Mouse (Mus musculus): Measurements from ENCODE around the gene Gsap. TPM values are rescaled to one million over a fixed set of nuclear protein-coding genes. Genes with fewer than 3 reads are reported as not detected.

Gene Gsap
- polyA plus RNA-seq, 1 experiment = 4.5 TPM

GRCm38 (mm10) chr5:21148358-21148757 lies 37.7 kb upstream of the Gsap start:
- H3K36me3 ChIP-seq (ENCODE audit: control insufficient read depth, insufficient read depth, low read length) = no peaks in the 10 kb centered on the region
- H3K4me1 ChIP-seq (ENCODE audit: control insufficient read depth, insufficient read depth, low read length) = no peaks in the 10 kb centered on the region
- no peak for TF ChIP-seq POLR2A (IDR thresholded peaks at IDR 0.05; ENCODE audit: control insufficient read depth, low read depth, low read length)
- TF ChIP-seq CTCF (IDR thresholded peaks at IDR 0.05; ENCODE audit: control insufficient read depth, insufficient read depth, insufficient replicate concordance, low read depth, low read length) = no peak
- no peak overlapping the region for H3K27ac ChIP-seq (ENCODE audit: control insufficient read depth, insufficient read depth, low read depth, low read length)
- no peaks in the 10 kb centered on the region for H3K27me3 ChIP-seq (ENCODE audit: control insufficient read depth, insufficient read depth, low read length)
- no peak overlapping the region for H3K4me3 ChIP-seq (ENCODE audit: control insufficient read depth, low read depth, low read length)

- H3K4me3 ChIP-seq (ENCODE audit: control insufficient read depth, low read depth, low read length) = no peak overlapping the region
- no peaks in the 10 kb centered on the region for H3K4me1 ChIP-seq (ENCODE audit: control insufficient read depth, insufficient read depth, low read length)
- TF ChIP-seq POLR2A (IDR thresholded peaks at IDR 0.05; ENCODE audit: control insufficient read depth, low read depth, low read length) (no peak), CTCF (IDR thresholded peaks at IDR 0.05; ENCODE audit: control insufficient read depth, insufficient read depth, insufficient replicate concordance, low read depth, low read length) (no peak)
- H3K27ac ChIP-seq (ENCODE audit: control insufficient read depth, insufficient read depth, low read depth, low read length) = no peak overlapping the region
- H3K27me3 ChIP-seq (ENCODE audit: control insufficient read depth, insufficient read depth, low read length) = no peaks in the 10 kb centered on the region
- no peaks in the 10 kb centered on the region for H3K36me3 ChIP-seq (ENCODE audit: control insufficient read depth, insufficient read depth, low read length)
Measured at GRCm38 (mm10) chr5:21153672-21154071, 32.4 kb upstream of the Gsap start.

- Histone ChIP-seq H3K4me1 (ENCODE audit: control insufficient read depth, insufficient read depth, low read length) (no peaks in the 10 kb centered on the region), H3K36me3 (ENCODE audit: control insufficient read depth, insufficient read depth, low read length) (no peaks in the 10 kb centered on the region), H3K27me3 (ENCODE audit: control insufficient read depth, insufficient read depth, low read length) (no peaks in the 10 kb centered on the region), H3K27ac (ENCODE audit: control insufficient read depth, insufficient read depth, low read depth, low read length) (no peak overlapping the region), H3K4me3 (ENCODE audit: control insufficient read depth, low read depth, low read length) (no peak overlapping the region)
- TF ChIP-seq CTCF (IDR thresholded peaks at IDR 0.05; ENCODE audit: control insufficient read depth, insufficient read depth, insufficient replicate concordance, low read depth, low read length) = no peak
- no peak for TF ChIP-seq POLR2A (IDR thresholded peaks at IDR 0.05; ENCODE audit: control insufficient read depth, low read depth, low read length)
Measured at GRCm38 (mm10) chr5:21156770-21157169, 29.3 kb upstream of the Gsap start.

- Histone ChIP-seq H3K27me3 (ENCODE audit: control insufficient read depth, insufficient read depth, low read length) (no peaks in the 10 kb centered on the region), H3K4me1 (ENCODE audit: control insufficient read depth, insufficient read depth, low read length) (no peaks in the 10 kb centered on the region), H3K4me3 (ENCODE audit: control insufficient read depth, low read depth, low read length) (no peak overlapping the region), H3K36me3 (ENCODE audit: control insufficient read depth, insufficient read depth, low read length) (no peaks in the 10 kb centered on the region), H3K27ac (ENCODE audit: control insufficient read depth, insufficient read depth, low read depth, low read length) (no peak overlapping the region)
- TF ChIP-seq POLR2A (IDR thresholded peaks at IDR 0.05; ENCODE audit: control insufficient read depth, low read depth, low read length) (no peak), CTCF (IDR thresholded peaks at IDR 0.05; ENCODE audit: control insufficient read depth, insufficient read depth, insufficient replicate concordance, low read depth, low read length) (no peak)
Measured at GRCm38 (mm10) chr5:21159536-21159935, 26.5 kb upstream of the Gsap start.

- Histone ChIP-seq H3K27ac (ENCODE audit: control insufficient read depth, insufficient read depth, low read depth, low read length) (no peak overlapping the region), H3K4me3 (ENCODE audit: control insufficient read depth, low read depth, low read length) (no peak overlapping the region), H3K36me3 (ENCODE audit: control insufficient read depth, insufficient read depth, low read length) (no peaks in the 10 kb centered on the region), H3K27me3 (ENCODE audit: control insufficient read depth, insufficient read depth, low read length) (no peaks in the 10 kb centered on the region), H3K4me1 (ENCODE audit: control insufficient read depth, insufficient read depth, low read length) (no peaks in the 10 kb centered on the region)
- TF ChIP-seq POLR2A (IDR thresholded peaks at IDR 0.05; ENCODE audit: control insufficient read depth, low read depth, low read length) (no peak), CTCF (IDR thresholded peaks at IDR 0.05; ENCODE audit: control insufficient read depth, insufficient read depth, insufficient replicate concordance, low read depth, low read length) (no peak)
Measured at GRCm38 (mm10) chr5:21160781-21161180, 25.3 kb upstream of the Gsap start.

- TF ChIP-seq CTCF (IDR thresholded peaks at IDR 0.05; ENCODE audit: control insufficient read depth, insufficient read depth, insufficient replicate concordance, low read depth, low read length) = no peak
- TF ChIP-seq POLR2A (IDR thresholded peaks at IDR 0.05; ENCODE audit: control insufficient read depth, low read depth, low read length) = no peak
- H3K27ac ChIP-seq (ENCODE audit: control insufficient read depth, insufficient read depth, low read depth, low read length) = no peak overlapping the region
Measured at GRCm38 (mm10) chr5:21163421-21163820, 22.6 kb upstream of the Gsap start.

GRCm38 (mm10) chr5:21168689-21169345 lies 17.2 kb upstream of the Gsap start:
- Histone ChIP-seq H3K27me3 (ENCODE audit: control insufficient read depth, insufficient read depth, low read length) (no peaks in the 10 kb centered on the region), H3K36me3 (ENCODE audit: control insufficient read depth, insufficient read depth, low read length) (no peaks in the 10 kb centered on the region), H3K4me1 (ENCODE audit: control insufficient read depth, insufficient read depth, low read length) (no peaks in the 10 kb centered on the region), H3K27ac (ENCODE audit: control insufficient read depth, insufficient read depth, low read depth, low read length) (no peak overlapping the region), H3K4me3 (ENCODE audit: control insufficient read depth, low read depth, low read length) (no peak overlapping the region)
- no peak for TF ChIP-seq CTCF (IDR thresholded peaks at IDR 0.05; ENCODE audit: control insufficient read depth, insufficient read depth, insufficient replicate concordance, low read depth, low read length)

More at GRCm38 (mm10) chr5:21163421-21163820, 22.6 kb upstream of the Gsap start:
- H3K4me3 ChIP-seq (ENCODE audit: control insufficient read depth, low read depth, low read length) = no peak overlapping the region
- H3K4me1 ChIP-seq (ENCODE audit: control insufficient read depth, insufficient read depth, low read length) = no peaks in the 10 kb centered on the region
- H3K27me3 ChIP-seq (ENCODE audit: control insufficient read depth, insufficient read depth, low read length) = no peaks in the 10 kb centered on the region
- no peaks in the 10 kb centered on the region for H3K36me3 ChIP-seq (ENCODE audit: control insufficient read depth, insufficient read depth, low read length)

Data from testis, adult 2 months (tissue).